Mouse (Mus musculus): ENCODE measurements at regions not wholly inside any gene's neighbourhood (a gene's known extent, or its start where the extent isn't known, plus 50 kb on each side); places are given as distances from the start of the nearest gene placed in this dataset.

DNA sequence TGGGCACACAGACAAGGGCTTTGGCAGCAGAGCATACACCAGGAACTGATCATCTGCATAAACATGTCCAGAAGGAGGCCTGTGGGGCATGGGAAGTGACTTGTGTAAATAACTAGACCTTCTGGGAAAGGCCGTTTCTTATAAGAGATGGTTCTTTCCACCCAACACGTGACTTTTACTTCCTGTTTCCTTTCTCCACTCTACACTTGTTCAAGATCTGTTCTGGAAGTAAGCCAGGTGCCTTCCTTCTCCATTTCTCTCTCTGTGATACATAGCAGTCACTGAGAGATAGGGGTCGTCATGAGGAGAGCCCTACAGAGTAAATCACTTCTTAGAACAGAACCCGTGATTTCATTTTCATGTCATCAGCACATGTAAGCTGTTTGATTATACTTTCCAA is 253.4 kb upstream of the Xrcc4 start:
- TF ChIP-seq CTCF (IDR thresholded peaks at IDR 0.05; ENCODE audit: low read depth), result no peak
- TF ChIP-seq EP300 (IDR thresholded peaks at IDR 0.05; ENCODE audit: low read depth), result no peak

All from liver, embryonic 14.5 days (tissue).